7 mouse cellular contexts compared by ENCODE assay signal in the genomic region with DNA sequence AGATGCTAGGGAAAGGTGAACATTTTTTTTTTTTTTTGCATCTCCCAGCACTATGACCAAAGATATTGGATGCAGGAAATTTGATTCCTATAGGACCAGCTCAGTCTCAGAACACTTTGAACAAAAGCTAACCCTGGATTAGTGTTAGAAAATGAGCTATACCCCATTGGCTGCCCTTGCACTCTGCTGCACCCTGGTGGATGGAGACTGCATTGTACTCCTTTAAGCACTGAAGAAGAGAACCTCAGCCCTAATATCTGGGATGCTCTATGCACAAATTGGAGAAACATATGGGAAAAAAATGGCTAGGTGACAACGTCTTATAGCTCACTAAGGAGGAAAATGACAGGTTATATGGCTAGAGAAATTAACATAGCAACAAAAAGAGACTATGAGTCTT.
DNase-seq lines count a peak whose midpoint lies in the region; ATAC-seq and TF ChIP-seq lines count a peak whose summit lies in the region.

No protein-coding gene starts in this region.

- H3K36me3 ChIP-seq in hindbrain, postnatal 0 days (ENCODE audit: insufficient read depth, low read length): no peaks in the 10 kb centered on the region
- H3K36me3 ChIP-seq in hindbrain, embryonic 16.5 days (ENCODE audit: control insufficient read depth, insufficient read depth, low read length): no peaks in the 10 kb centered on the region
- H3K36me3 ChIP-seq in CH12.LX (replicated peaks in 1 of 2; ENCODE audit: control insufficient read depth in 1 of 2, insufficient read depth in 1 of 2, low read length in 1 of 2): no peaks in the 10 kb centered on the region

- in situ Hi-C loops in CH12.LX (cut with MboI; ENCODE audit: low pct_ligation_motif_present, low pct_unique_long_range_greater_than_20kb, low sequenced_read_pairs): no loop called here

- no peak overlapping the region for H3K4me2 ChIP-seq in hindbrain, postnatal 0 days (ENCODE audit: low read depth, low read length)
- no peak overlapping the region for H3K4me2 ChIP-seq in hindbrain, embryonic 16.5 days (ENCODE audit: low read length)
- no peak overlapping the region for H3K4me2 ChIP-seq in CH12.LX (ENCODE audit: insufficient read depth, low read depth, poor library complexity, severe bottlenecking)

- TF ChIP-seq RAD21 in CH12.LX (IDR thresholded peaks at IDR 0.05; ENCODE audit: low read depth, low read length): peak; percentile 10

- ATAC-seq in hindbrain, postnatal 0 days: no peak
- no peak for ATAC-seq in hindbrain, embryonic 16.5 days

- TF ChIP-seq POLR2A in CH12.LX (IDR thresholded peaks at IDR 0.05; ENCODE audit: low read depth, low read length): no peak

- no peaks in the 10 kb centered on the region for H3K4me1 ChIP-seq in hindbrain, postnatal 0 days (ENCODE audit: insufficient read depth, low read length)
- no peaks in the 10 kb centered on the region for H3K4me1 ChIP-seq in hindbrain, embryonic 16.5 days (ENCODE audit: control insufficient read depth, insufficient read depth, low read depth, low read length)
- no peaks in the 10 kb centered on the region for H3K4me1 ChIP-seq in CH12.LX (ENCODE audit: control insufficient read depth in 1 of 2, insufficient read depth in 2 of 2)

- peak; percentile 62 for TF ChIP-seq CTCF in hindbrain, postnatal 0 days (IDR thresholded peaks at IDR 0.05; ENCODE audit: low read depth)
- peak; percentile 62 to 80 for TF ChIP-seq CTCF in CH12.LX (conservative IDR thresholded peaks at IDR 0.05 in 1 of 2, IDR thresholded peaks at IDR 0.05 in 1 of 2; ENCODE audit: low read depth in 2 of 2, low read length in 2 of 2)

- no peak for TF ChIP-seq EP300 in CH12.LX (IDR thresholded peaks at IDR 0.05; ENCODE audit: low read length)

- no peaks in the 10 kb centered on the region for H3K79me2 ChIP-seq in CH12.LX (replicated peaks; ENCODE audit: control insufficient read depth, extremely low read depth, insufficient read depth, poor library complexity, severe bottlenecking)

- no peak overlapping the region for H3K27ac ChIP-seq in hindbrain, postnatal 0 days
- no peak overlapping the region for H3K27ac ChIP-seq in hindbrain, embryonic 16.5 days (ENCODE audit: low read depth, low read length)
- no peak overlapping the region for H3K27ac ChIP-seq in CH12.LX (ENCODE audit: insufficient read depth, low read depth)

- no peaks in the 10 kb centered on the region for H3K27me3 ChIP-seq in hindbrain, postnatal 0 days (ENCODE audit: insufficient read depth, low read length)
- H3K27me3 ChIP-seq in hindbrain, embryonic 16.5 days (replicated peaks; ENCODE audit: control insufficient read depth, insufficient read depth, low read length): no peaks in the 10 kb centered on the region
- no peaks in the 10 kb centered on the region for H3K27me3 ChIP-seq in CH12.LX (replicated peaks)

- no peak for DNase-seq in hindbrain, postnatal 0 days (ENCODE audit: low spot score)
- peak; percentile 49 for DNase-seq in CH12.LX (ENCODE audit: extremely low read depth)
- DNase-seq in R1 (ENCODE audit: low read depth, low spot score): peak; percentile 42
- DNase-seq in induced T-regulatory cell, adult 2 months (ENCODE audit: low read depth): peak; percentile 23
- DNase-seq in right cerebral cortex, postnatal 14 days: no peak
- DNase-seq in spleen, postnatal 36 days (ENCODE audit: low spot score in 2 of 2): no peak

- H3K4me3 ChIP-seq in hindbrain, postnatal 0 days (ENCODE audit: low read length): no peak overlapping the region
- H3K4me3 ChIP-seq in hindbrain, embryonic 16.5 days (ENCODE audit: low read length): no peak overlapping the region
- H3K4me3 ChIP-seq in CH12.LX (replicated peaks in 1 of 3; ENCODE audit: low read depth in 2 of 3, low read length in 2 of 3, poor library complexity in 1 of 3): no peak overlapping the region

- H3K9me3 ChIP-seq in hindbrain, postnatal 0 days (ENCODE audit: low read length): no peaks in the 10 kb centered on the region
- no peaks in the 10 kb centered on the region for H3K9me3 ChIP-seq in hindbrain, embryonic 16.5 days (ENCODE audit: control insufficient read depth, low read length)
- H3K9me3 ChIP-seq in CH12.LX (replicated peaks; ENCODE audit: low read length): no peaks in the 10 kb centered on the region

- no peak overlapping the region for H3K9ac ChIP-seq in hindbrain, postnatal 0 days (replicated peaks; ENCODE audit: low read length)
- H3K9ac ChIP-seq in hindbrain, embryonic 16.5 days (ENCODE audit: low read depth, low read length): no peak overlapping the region
- no peak overlapping the region for H3K9ac ChIP-seq in CH12.LX (ENCODE audit: insufficient read depth, low read depth)

- 44% methylated on average over 1 of the region's 1 CpGs for WGBS in hindbrain, postnatal 0 days
- 41% methylated on average over 1 of the region's 1 CpGs for WGBS in hindbrain, embryonic 16.5 days

- dilution Hi-C loops in CH12.LX (cut with MboI; ENCODE audit: extremely low pct_ligation_motif_present, extremely low pct_unique_long_range_greater_than_20kb, low sequenced_read_pairs): no loop called here

TF ChIP-seq in CH12.LX, 34 proteins besides CTCF, POLR2A, EP300 and RAD21:
- TF ChIP-seq MEF2A (IDR thresholded peaks at IDR 0.05; ENCODE audit: borderline replicate concordance, low read depth, low read length): no peak
- TF ChIP-seq CHD2 (IDR thresholded peaks at IDR 0.05; ENCODE audit: low read length): no peak
- TF ChIP-seq MAZ (IDR thresholded peaks at IDR 0.05; ENCODE audit: low read depth, low read length): no peak
- no peak for TF ChIP-seq TBP (conservative IDR thresholded peaks at IDR 0.05; ENCODE audit: low read depth, low read length)
- no peak for TF ChIP-seq USF2 (conservative IDR thresholded peaks at IDR 0.05; ENCODE audit: low read depth, low read length)
- TF ChIP-seq ZKSCAN1 (IDR thresholded peaks at IDR 0.05; ENCODE audit: borderline replicate concordance, low read depth, low read length): no peak
- TF ChIP-seq MAX (IDR thresholded peaks at IDR 0.05; ENCODE audit: low read length): no peak
- TF ChIP-seq RCOR1 (conservative IDR thresholded peaks at IDR 0.05; ENCODE audit: low read depth, low read length): no peak
- no peak for TF ChIP-seq TCF12 (IDR thresholded peaks at IDR 0.05; ENCODE audit: low read depth, low read length)

Comparison
In these comparisons a context has a peak if more than half of its experiments do, and no peak if none do; other contexts are left out.
1. DNase-seq: peak in CH12.LX (single experiment), R1 (single experiment) and induced T-regulatory cell, adult 2 months (single experiment); none in hindbrain, postnatal 0 days (single experiment), right cerebral cortex, postnatal 14 days (single experiment) and spleen, postnatal 36 days (0 of 2).